Mouse (Mus musculus) stomach, embryonic 15.5 days (tissue): ENCODE measurements around the gene Cst10. TPM values are rescaled to one million over a fixed set of nuclear protein-coding genes. Genes with fewer than 3 reads are reported as not detected.

Experiments
- ATAC-seq: fragments of 200-750 bp; cut with Nextera tagmentation; 2 replicates; pipeline ENCODE4 v1.8.0; 2017; ENCODE audit warnings: low read depth, moderate number of reproducible peaks, moderate TSS enrichment; ENCODE audit not compliant: insufficient read depth, low FRiP score
- H3K27ac ChIP-seq: fragments of 300-500 bp; sonication (generic); 2 replicates; pipeline ENCODE4 v1.5.1; 2015; ENCODE audit warnings: mild to moderate bottlenecking, inconsistent platforms
- H3K27me3 ChIP-seq: fragments of 300-500 bp; sonication (generic); replicated peaks from 2 replicates; pipeline ENCODE4 v1.6.1; 2015; ENCODE audit warnings: inconsistent platforms
- H3K36me3 ChIP-seq: fragments of 300-500 bp; sonication (generic); 2 replicates; pipeline ENCODE4 v1.6.1; 2015; ENCODE audit warnings: inconsistent platforms
- H3K4me1 ChIP-seq: fragments of 300-500 bp; sonication (generic); 2 replicates; pipeline ENCODE4 v1.6.1; 2015; ENCODE audit warnings: inconsistent platforms
- H3K4me2 ChIP-seq: fragments of 300-500 bp; sonication (generic); 2 replicates; pipeline ENCODE4 v1.6.1; 2015; ENCODE audit warnings: mild to moderate bottlenecking, inconsistent platforms
- H3K4me3 ChIP-seq: fragments of 300-500 bp; sonication (generic); replicated peaks from 2 replicates; pipeline ENCODE4 v1.5.1; 2015; ENCODE audit warnings: inconsistent platforms
- H3K9ac ChIP-seq: fragments of 300-500 bp; sonication (generic); 2 replicates; pipeline ENCODE4 v1.6.1; 2015; ENCODE audit warnings: inconsistent platforms
- H3K9me3 ChIP-seq: fragments of 300-500 bp; sonication (generic); 2 replicates; pipeline ENCODE4 v1.6.1; 2016; ENCODE audit warnings: inconsistent platforms
- WGBS: fragments of 180-500 bp; shearing (Covaris S2); methylation state at CpG from one replicate; pipeline ENCODE4 v1.1.7; 2015; 5-methylcytosine and 5-hydroxymethylcytosine counted together
- polyA plus RNA-seq: library from polyadenylated mRNA; unstranded; fragments of >200 nt; fragmentation: Nextera tagmentation; extraction: Ambion mirVana; gene quantifications from 2 replicates; pipeline ENCODE4 v1.2.1, GENCODE M21; 2015

Cst10 gene
- polyA plus RNA-seq, result not detected in 2 replicates

DNA sequence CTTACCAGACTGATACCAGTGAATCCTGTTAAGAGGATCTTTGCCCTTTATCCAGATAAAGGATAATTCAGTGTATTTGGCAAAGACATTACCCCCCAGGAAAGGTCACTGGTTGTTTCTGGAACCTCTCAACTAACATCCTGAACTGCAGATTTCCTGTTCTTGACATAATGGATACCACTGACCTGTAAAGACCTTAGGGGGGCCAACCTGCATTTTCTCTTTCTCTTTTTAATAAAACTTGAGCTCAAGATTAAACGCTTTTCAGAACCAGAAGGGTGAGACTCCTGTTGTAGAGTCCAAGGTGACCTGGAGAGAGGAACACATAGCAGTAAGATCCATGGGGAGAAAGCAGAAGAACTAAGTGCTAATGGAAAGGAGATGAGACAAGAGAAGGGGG, at the start of gene Cst10:
Gene Cst10 (plus strand): TSS at position 301 of the 400 bp plus-strand sequence.
- Histone ChIP-seq H3K27ac (no peak within 1 kb of the TSS), H3K4me1 (no peaks in the 10 kb centered on the region), H3K9me3 (no peaks in the 10 kb centered on the region), H3K4me2 (no peak within 1 kb of the TSS), H3K27me3 (no peaks in the 10 kb centered on the region), H3K9ac (no peak within 1 kb of the TSS), H3K4me3 (no peak within 1 kb of the TSS), H3K36me3 (no peaks in the 10 kb centered on the region)
- no peak for ATAC-seq
- WGBS, result 67% methylated on average over 1 of the region's 1 CpGs

DNA sequence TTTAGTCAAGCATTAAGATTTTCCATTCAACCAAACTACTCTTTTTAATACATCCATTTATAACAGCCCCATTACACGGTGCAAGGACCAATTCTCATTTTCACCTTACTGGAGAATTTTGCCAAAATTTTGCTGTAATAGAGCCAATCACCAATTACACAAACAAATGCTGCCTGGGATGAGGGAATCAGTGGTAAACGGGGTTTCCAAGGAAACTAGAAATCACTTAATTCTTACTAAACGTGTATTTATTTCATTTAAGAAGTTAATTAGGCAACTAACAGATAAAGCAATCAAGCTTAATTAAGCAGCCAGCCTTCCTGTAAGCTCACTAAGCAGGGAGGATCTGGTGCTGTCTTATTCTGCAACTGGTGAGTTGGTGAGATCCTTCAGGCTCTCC, 11.9 kb upstream of the Cst10 start:
- WGBS, result 45% methylated on average over 3 of the region's 3 CpGs

DNA sequence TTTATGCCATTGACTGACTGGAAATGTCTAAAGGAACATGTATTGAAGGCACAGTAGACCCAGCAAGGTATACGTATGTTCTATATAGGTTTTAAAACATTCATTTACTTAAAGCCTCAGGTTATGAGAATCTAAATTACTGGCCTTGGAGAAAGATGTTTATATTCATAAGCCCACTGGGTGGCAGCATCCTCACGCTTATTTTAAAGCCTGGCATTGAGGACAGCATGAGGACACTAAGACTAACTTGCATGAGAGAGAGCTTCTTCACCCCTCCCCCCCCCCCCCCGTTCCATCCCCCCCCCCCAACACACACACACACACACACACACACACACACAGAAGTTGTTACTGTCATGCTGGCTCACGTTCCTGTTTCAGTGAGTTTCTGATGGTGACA, 17.7 kb downstream of the Cst10 start:
- H3K36me3 ChIP-seq, result no peaks in the 10 kb centered on the region
- H3K4me1 ChIP-seq, result no peaks in the 10 kb centered on the region
- no peak overlapping the region for H3K4me3 ChIP-seq
- no peak overlapping the region for H3K27ac ChIP-seq
- H3K27me3 ChIP-seq, result no peaks in the 10 kb centered on the region
- no peaks in the 10 kb centered on the region for H3K9me3 ChIP-seq
- no peak for ATAC-seq
- no peak overlapping the region for H3K4me2 ChIP-seq
- WGBS, result 23% methylated on average over 3 of the region's 4 CpGs
- H3K9ac ChIP-seq, result no peak overlapping the region

More for the DNA sequence above, 11.9 kb upstream of the Cst10 start:
- Histone ChIP-seq H3K4me2 (no peak overlapping the region), H3K9ac (no peak overlapping the region), H3K27ac (no peak overlapping the region), H3K36me3 (no peaks in the 10 kb centered on the region), H3K27me3 (no peaks in the 10 kb centered on the region), H3K4me3 (no peak overlapping the region), H3K9me3 (no peaks in the 10 kb centered on the region), H3K4me1 (no peaks in the 10 kb centered on the region)
- ATAC-seq, result no peak
